Mouse (Mus musculus) MEL (cell line): Measurements from ENCODE around the gene Cldn9. TPM values are rescaled to one million over a fixed set of nuclear protein-coding genes. Genes with fewer than 3 reads are reported as not detected.

Source experiments
- DNase-seq: peaks from one replicate; pipeline ENCODE4 v3.0.0; 2011; ENCODE audit warnings: low read depth, low spot score
- H3K27ac ChIP-seq: 2 replicates; pipeline ENCODE4 v1.5.1; 2012; ENCODE audit warnings: low read depth, mild to moderate bottlenecking, control low read depth, low read length, moderate library complexity; ENCODE audit not compliant: control insufficient read depth
- H3K27me3 ChIP-seq, 2 experiments: fragments of 150-350 bp in 1 of 2; sonication (generic) in 1 of 2; 2 replicates each; pipeline ENCODE4 v1.6.1; 2012; ENCODE audit warnings: low read length in 2 of 2, mild to moderate bottlenecking in 2 of 2, improper control_type of control experiment in 1 of 2, moderate library complexity in 1 of 2; ENCODE audit not compliant: insufficient read depth in 2 of 2, control insufficient read depth in 1 of 2
- H3K36me3 ChIP-seq, 2 experiments: 2 replicates each; pipeline ENCODE4 v1.6.1; 2012 to 2014; ENCODE audit warnings: low read length in 2 of 2, improper control_type of control experiment in 1 of 2, inconsistent platforms in 1 of 2, mild to moderate bottlenecking in 1 of 2; ENCODE audit not compliant: insufficient read depth in 2 of 2, control insufficient read depth in 1 of 2
- H3K4me1 ChIP-seq, 2 experiments: fragments of 150-350 bp in 1 of 2; sonication (generic) in 1 of 2; 2 replicates each; pipeline ENCODE4 v1.6.1; 2012; ENCODE audit warnings: low read length in 2 of 2, improper control_type of control experiment in 1 of 2, mild to moderate bottlenecking in 1 of 2; ENCODE audit not compliant: insufficient read depth in 2 of 2, control insufficient read depth in 1 of 2
- H3K4me3 ChIP-seq, 2 experiments: fragments of 150-350 bp in 1 of 2; sonication (generic) in 1 of 2; 2 replicates each; pipeline ENCODE4 v1.5.1; 2012; ENCODE audit warnings: low read depth in 2 of 2, low read length in 2 of 2, mild to moderate bottlenecking in 2 of 2, moderate library complexity in 2 of 2, control low read depth in 1 of 2, improper control_type of control experiment in 1 of 2; ENCODE audit not compliant: control insufficient read depth in 1 of 2, insufficient read depth in 1 of 2
- H3K79me2 ChIP-seq: 2 replicates; pipeline ENCODE4 v1.6.1; 2012; ENCODE audit warnings: mild to moderate bottlenecking, low read length, moderate library complexity; ENCODE audit not compliant: control insufficient read depth, poor library complexity, insufficient read depth
- H3K9ac ChIP-seq: 2 replicates; pipeline ENCODE4 v1.6.1; 2012; ENCODE audit warnings: low read depth, mild to moderate bottlenecking, control low read depth, low read length, moderate library complexity; ENCODE audit not compliant: control insufficient read depth, poor library complexity, severe bottlenecking
- H3K9me3 ChIP-seq: fragments of 150-350 bp; sonication (generic); replicated peaks from 2 replicates; pipeline ENCODE4 v1.6.1; 2012; ENCODE audit warnings: mild to moderate bottlenecking, low read length, improper control_type of control experiment, moderate library complexity; ENCODE audit not compliant: insufficient read depth
- EP300 ChIP-seq, 2 experiments: IDR thresholded peaks; 2 replicates each; pipeline ENCODE4 v1.6.1; 2011; ENCODE audit warnings: improper control_type of control experiment in 2 of 2, low read length in 2 of 2, low read depth in 1 of 2, mild to moderate bottlenecking in 1 of 2
- GATA1 ChIP-seq: IDR thresholded peaks from 2 replicates; pipeline ENCODE4 v1.6.1; 2011; ENCODE audit warnings: low read depth, low read length, improper control_type of control experiment
- KAT2A ChIP-seq: conservative IDR thresholded peaks from 2 replicates; pipeline ENCODE4 v1.6.1; 2012; ENCODE audit warnings: low read depth, low read length, improper control_type of control experiment, inconsistent platforms
- MAFK ChIP-seq: IDR thresholded peaks from 2 replicates; pipeline ENCODE4 v1.6.1; 2011; ENCODE audit warnings: low read depth, mild to moderate bottlenecking, low read length, improper control_type of control experiment, borderline replicate concordance
- MAX ChIP-seq: IDR thresholded peaks from 2 replicates; pipeline ENCODE4 v1.6.1; 2011; ENCODE audit warnings: low read length, improper control_type of control experiment
- MAZ ChIP-seq: IDR thresholded peaks from 2 replicates; pipeline ENCODE4 v1.6.1; 2012; ENCODE audit warnings: low read depth, mild to moderate bottlenecking, inconsistent platforms, low read length, improper control_type of control experiment
- NELFE ChIP-seq: IDR thresholded peaks from 2 replicates; pipeline ENCODE4 v1.6.1; 2011; ENCODE audit warnings: low read depth, low read length, improper control_type of control experiment
- POLR2A ChIP-seq, 2 experiments: IDR thresholded peaks; 2 replicates each; pipeline ENCODE4 v1.6.1; 2011 to 2012; ENCODE audit warnings: low read length in 2 of 2, mild to moderate bottlenecking in 2 of 2, control low read depth in 1 of 2, improper control_type of control experiment in 1 of 2, low read depth in 1 of 2, moderate library complexity in 1 of 2; ENCODE audit not compliant: control insufficient read depth in 1 of 2, insufficient read depth in 1 of 2, poor library complexity in 1 of 2
- POLR2AphosphoS2 ChIP-seq: IDR thresholded peaks from 2 replicates; pipeline ENCODE4 v1.6.1; 2011; ENCODE audit warnings: low read length, improper control_type of control experiment
- RAD21 ChIP-seq: IDR thresholded peaks from 2 replicates; pipeline ENCODE4 v1.6.1; 2011; ENCODE audit warnings: mild to moderate bottlenecking, low read depth, low read length, improper control_type of control experiment
- RCOR1 ChIP-seq: IDR thresholded peaks from 2 replicates; pipeline ENCODE4 v1.6.1; 2012; ENCODE audit warnings: low read depth, mild to moderate bottlenecking, inconsistent platforms, low read length, improper control_type of control experiment
- SMC3 ChIP-seq: IDR thresholded peaks from 2 replicates; pipeline ENCODE4 v1.6.1; 2011; ENCODE audit warnings: low read depth, low read length, improper control_type of control experiment
- TAL1 ChIP-seq: IDR thresholded peaks from 2 replicates; pipeline ENCODE4 v1.6.1; 2012; ENCODE audit warnings: mild to moderate bottlenecking, inconsistent platforms, low read length, moderate library complexity, mixed read lengths
- TBP ChIP-seq: IDR thresholded peaks from 2 replicates; pipeline ENCODE4 v1.8.0; 2011; ENCODE audit warnings: low read depth, low read length, improper control_type of control experiment
- TCF12 ChIP-seq: IDR thresholded peaks from 2 replicates; pipeline ENCODE4 v1.6.1; 2014; ENCODE audit warnings: low read depth, mild to moderate bottlenecking, inconsistent platforms, low read length, improper control_type of control experiment, moderate library complexity
- ZMIZ1 ChIP-seq: IDR thresholded peaks from 2 replicates; pipeline ENCODE4 v1.6.1; 2012; ENCODE audit warnings: low read depth, mild to moderate bottlenecking, inconsistent platforms, low read length, improper control_type of control experiment, moderate library complexity
- ZNF384 ChIP-seq: IDR thresholded peaks from 2 replicates; pipeline ENCODE4 v1.6.1; 2012; ENCODE audit warnings: low read depth, mild to moderate bottlenecking, inconsistent platforms, low read length, improper control_type of control experiment
- polyA plus RNA-seq, 2 experiments: library from polyadenylated mRNA; stranded (reverse) in 1 of 2; unstranded in 1 of 2; fragments of >175 nt in 1 of 2; fragments of >200 nt in 1 of 2; gene quantifications; 2 replicates each; pipeline versions ENCODE4 v1.2.1 to v1.2.4; 2012; ENCODE audit warnings: low replicate concordance in 2 of 2, low read depth in 1 of 2; ENCODE audit not compliant: insufficient read length in 2 of 2, insufficient read depth in 1 of 2, missing spikeins in 1 of 2
- total RNA-seq: library from RNA; depleted of rRNA; stranded (reverse); fragments of 300-350 nt; gene quantifications from 2 replicates; pipeline ENCODE4 v1.2.3, GENCODE M21; 2012

The Cldn9 gene
- total and polyA plus RNA-seq, 3 experiments = 0.18 to 0.19 TPM; not detected in 1

DNA sequence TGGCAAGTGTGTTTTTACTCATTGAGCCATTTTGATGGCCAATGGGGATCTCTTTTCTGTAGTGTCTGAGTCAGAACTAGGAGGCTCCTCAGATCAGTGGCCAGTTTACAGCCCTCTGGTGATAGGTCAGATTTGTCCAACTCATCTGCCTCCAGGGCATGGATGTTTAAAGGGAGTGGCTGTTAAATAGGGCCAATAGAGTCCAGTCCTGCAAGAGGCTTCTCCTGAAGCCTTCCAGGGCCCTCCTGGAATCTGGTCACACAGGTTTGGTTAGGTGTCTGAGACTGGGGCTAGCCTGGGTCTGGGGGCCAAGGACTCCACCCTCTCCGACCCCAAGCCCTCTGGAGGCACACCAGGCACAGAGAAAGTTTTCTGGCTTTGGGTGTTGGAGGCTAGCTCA, 10.7 kb upstream of the Cldn9 start:
- no peak overlapping the region for H3K4me3 ChIP-seq
- no peak for DNase-seq
- no peaks in the 10 kb centered on the region; the same call in 1 of the 2 replicates for H3K79me2 ChIP-seq
- H3K36me3 ChIP-seq = peaks cover 0 to 2% of the 10 kb centered on the region in 2 experiments; a peak in 2 of 4 replicates
- H3K27ac ChIP-seq = no peak overlapping the region
- H3K9ac ChIP-seq = no peak overlapping the region
- H3K9me3 ChIP-seq = no peaks in the 10 kb centered on the region
- no peak for TF ChIP-seq EP300 (IDR thresholded peaks at IDR 0.05; ENCODE audit: low read depth in 1 of 2, low read length in 2 of 2)
- no peak for TF ChIP-seq TCF12
- TF ChIP-seq TAL1 = no peak
- TF ChIP-seq RAD21 = no peak
- no peak for TF ChIP-seq POLR2A (IDR thresholded peaks at IDR 0.05; ENCODE audit: control insufficient read depth in 1 of 2, insufficient read depth in 1 of 2, low read depth in 1 of 2, low read length in 2 of 2, poor library complexity in 1 of 2)
- TF ChIP-seq, all 39 proteins: peak for 0
- Histone ChIP-seq H3K4me1 (peaks cover 5 to 7% of the 10 kb centered on the region in 2 experiments; a peak in 3 of 4 replicates), H3K27me3 (no peaks in the 10 kb centered on the region)

- H3K9me3 ChIP-seq = no peaks in the 10 kb centered on the region
- H3K36me3 ChIP-seq = peaks cover 0 to 10% of the 10 kb centered on the region in 2 experiments; a peak in 2 of 4 replicates
- no peaks in the 10 kb centered on the region for H3K27me3 ChIP-seq
- no peak for TF ChIP-seq MAFK
- no peak for TF ChIP-seq KAT2A
- TF ChIP-seq GATA1 = no peak
- TF ChIP-seq TBP = no peak
- no peak overlapping the region for H3K4me3 ChIP-seq
- peaks cover 0 to 19% of the 10 kb centered on the region in 2 experiments; a peak in 3 of 4 replicates for H3K4me1 ChIP-seq
- no peak overlapping the region for H3K9ac ChIP-seq
- no peak overlapping the region for H3K27ac ChIP-seq
- no peak for DNase-seq
- H3K79me2 ChIP-seq = no peaks in the 10 kb centered on the region
These were observed 600 bp downstream of the Cldn9 start for GRCm38 (mm10) chr17:23683226-23683625.

DNA sequence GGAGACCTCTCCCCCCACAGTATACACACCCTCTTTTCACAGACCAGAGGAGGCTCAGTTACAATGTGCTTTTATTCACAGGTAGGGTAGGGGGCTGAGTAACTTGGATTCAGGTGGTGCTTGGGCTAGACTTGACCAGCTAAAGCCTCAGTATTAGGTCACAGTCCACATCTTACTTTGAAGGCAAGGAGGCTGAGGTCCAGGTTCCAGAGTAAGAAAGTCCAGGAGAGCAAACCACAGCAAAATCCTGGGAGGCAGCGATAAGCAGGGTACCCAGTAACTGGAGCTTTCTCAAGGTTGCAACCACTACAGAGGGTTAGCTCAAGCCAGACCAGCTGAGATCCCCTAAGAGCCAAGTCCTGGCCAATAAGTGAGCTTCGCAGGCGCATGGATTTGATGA, 1.3 kb downstream of the Cldn9 start:
- H3K4me1 ChIP-seq = peaks cover 0 to 19% of the 10 kb centered on the region in 2 experiments; a peak in 3 of 4 replicates
- no peak for TF ChIP-seq SMC3
- no peak for TF ChIP-seq MAFK
- no peak for TF ChIP-seq POLR2AphosphoS2
- TF ChIP-seq EP300 (IDR thresholded peaks at IDR 0.05; ENCODE audit: low read depth in 1 of 2, low read length in 2 of 2) = no peak
- no peak for TF ChIP-seq ZNF384
- TF ChIP-seq MAX = no peak
- no peak for TF ChIP-seq RCOR1
- no peak for TF ChIP-seq MAZ
- no peak for TF ChIP-seq NELFE
- TF ChIP-seq ZMIZ1 = no peak
- H3K9me3 ChIP-seq = no peaks in the 10 kb centered on the region
- no peak overlapping the region for H3K9ac ChIP-seq
- no peaks in the 10 kb centered on the region for H3K79me2 ChIP-seq
- H3K27ac ChIP-seq = no peak overlapping the region
- H3K27me3 ChIP-seq = no peaks in the 10 kb centered on the region
- peaks cover 0 to 14% of the 10 kb centered on the region in 2 experiments; a peak in 2 of 4 replicates for H3K36me3 ChIP-seq
- no peak overlapping the region for H3K4me3 ChIP-seq
- DNase-seq = no peak
